Mouse (Mus musculus) embryonic facial prominence, embryonic 13.5 days (tissue): ENCODE data around the gene Cldn19. TPM values are rescaled to one million over a fixed set of nuclear protein-coding genes. Genes with fewer than 3 reads are reported as not detected.
A peak's percentile ranks its signal among the peaks of the same experiment; 100 is the strongest.

Experiments used
- ATAC-seq: fragments of 200-750 bp; cut with Nextera tagmentation; 2 replicates; pipeline ENCODE4 v1.8.0; 2017; ENCODE audit warnings: low read depth; ENCODE audit not compliant: insufficient number of reproducible peaks, insufficient read depth, low FRiP score, low TSS enrichment
- H3K27ac ChIP-seq: fragments of 300-500 bp; sonication (generic); 2 replicates; pipeline ENCODE4 v1.5.1; 2015; ENCODE audit warnings: moderate library complexity, mild to moderate bottlenecking, inconsistent platforms
- H3K27me3 ChIP-seq: fragments of 300-500 bp; sonication (generic); 2 replicates; pipeline ENCODE4 v1.6.1; 2015; ENCODE audit warnings: mild to moderate bottlenecking, inconsistent platforms
- H3K36me3 ChIP-seq: fragments of 300-500 bp; sonication (generic); 2 replicates; pipeline ENCODE4 v1.6.1; 2015; ENCODE audit warnings: mild to moderate bottlenecking, inconsistent platforms
- H3K4me1 ChIP-seq: fragments of 300-500 bp; sonication (generic); 2 replicates; pipeline ENCODE4 v1.6.1; 2015; ENCODE audit warnings: inconsistent platforms
- H3K4me2 ChIP-seq: fragments of 300-500 bp; sonication (generic); 2 replicates; pipeline ENCODE4 v1.6.1; 2015; ENCODE audit warnings: moderate library complexity, mild to moderate bottlenecking, inconsistent platforms
- H3K4me3 ChIP-seq: fragments of 300-500 bp; sonication (generic); 2 replicates; pipeline ENCODE4 v1.5.1; 2015; ENCODE audit warnings: mild to moderate bottlenecking, inconsistent platforms
- H3K9ac ChIP-seq: fragments of 300-500 bp; sonication (generic); 2 replicates; pipeline ENCODE4 v1.6.1; 2015; ENCODE audit warnings: mild to moderate bottlenecking, inconsistent platforms
- H3K9me3 ChIP-seq: fragments of 300-500 bp; sonication (generic); 2 replicates; pipeline ENCODE4 v1.6.1; 2016; ENCODE audit warnings: inconsistent platforms
- WGBS: fragments of 180-500 bp; shearing (Covaris S2); methylation state at CpG from one replicate; pipeline ENCODE4 v1.1.7; 2015; ENCODE audit warnings: mixed read lengths; 5-methylcytosine and 5-hydroxymethylcytosine counted together
- polyA plus RNA-seq: library from polyadenylated mRNA; unstranded; fragments of >200 nt; fragmentation: Nextera tagmentation; extraction: Ambion mirVana; gene quantifications from 2 replicates; pipeline ENCODE4 v1.2.1, GENCODE M21; 2015

Gene Cldn19
- polyA plus RNA-seq, 1 experiment from 2014 or later, result 0.24 TPM

- no peaks in the 10 kb centered on the region for H3K27me3 ChIP-seq
- WGBS, result 37% methylated on average over 12 of the region's 12 CpGs
- ATAC-seq, result peak; percentile 26
- peaks cover 72% of the 10 kb centered on the region for H3K36me3 ChIP-seq
- peaks cover 9% of the 10 kb centered on the region for H3K4me1 ChIP-seq
- H3K9ac ChIP-seq, result peak overlapping the region; percentile 58; the same call in 1 of the 2 replicates
- no peaks in the 10 kb centered on the region for H3K9me3 ChIP-seq
- H3K4me3 ChIP-seq, result no peak overlapping the region
- H3K27ac ChIP-seq, result peak overlapping the region; percentile 82
- peak overlapping the region; percentile 20; the same call in 1 of the 2 replicates for H3K4me2 ChIP-seq
Measured at GRCm38 (mm10) chr4:119239181-119239682, 16.0 kb upstream of the Cldn19 start.

- H3K27me3 ChIP-seq, result no peaks in the 10 kb centered on the region
- H3K9ac ChIP-seq, result no peak overlapping the region
- H3K27ac ChIP-seq, result no peak overlapping the region
- peaks cover 87% of the 10 kb centered on the region for H3K36me3 ChIP-seq
- WGBS, result 91% methylated on average over 14 of the region's 14 CpGs
- no peak for ATAC-seq
- no peak overlapping the region for H3K4me3 ChIP-seq
- H3K4me1 ChIP-seq, result peaks cover 4% of the 10 kb centered on the region
- H3K4me2 ChIP-seq, result no peak overlapping the region
- no peaks in the 10 kb centered on the region for H3K9me3 ChIP-seq
Measured at GRCm38 (mm10) chr4:119241664-119242063, 13.6 kb upstream of the Cldn19 start.

GRCm38 (mm10) chr4:119242571-119242970 is 12.6 kb upstream of the Cldn19 start:
- no peak overlapping the region for H3K4me2 ChIP-seq
- no peak for ATAC-seq
- H3K9ac ChIP-seq, result no peak overlapping the region
- H3K4me3 ChIP-seq, result no peak overlapping the region
- WGBS, result 93% methylated on average over 12 of the region's 12 CpGs
- peaks cover 13% of the 10 kb centered on the region for H3K4me1 ChIP-seq
- H3K36me3 ChIP-seq, result peaks cover 86% of the 10 kb centered on the region
- H3K27me3 ChIP-seq, result no peaks in the 10 kb centered on the region
- no peaks in the 10 kb centered on the region for H3K9me3 ChIP-seq
- H3K27ac ChIP-seq, result no peak overlapping the region

- H3K9me3 ChIP-seq, result no peaks in the 10 kb centered on the region
- H3K27ac ChIP-seq, result no peak overlapping the region
- no peak overlapping the region for H3K4me2 ChIP-seq
- H3K4me3 ChIP-seq, result no peak overlapping the region
- no peak for ATAC-seq
- WGBS, result 84% methylated on average over 22 of the region's 22 CpGs
- no peak overlapping the region for H3K9ac ChIP-seq
- H3K36me3 ChIP-seq, result peaks cover 85% of the 10 kb centered on the region
- H3K27me3 ChIP-seq, result no peaks in the 10 kb centered on the region
- H3K4me1 ChIP-seq, result peaks cover 18% of the 10 kb centered on the region
Measured at GRCm38 (mm10) chr4:119244468-119245240, 10.6 kb upstream of the Cldn19 start.

GRCm38 (mm10) chr4:119245556-119245955 is 9.7 kb upstream of the Cldn19 start:
- no peak overlapping the region for H3K27ac ChIP-seq
- WGBS, result 80% methylated on average over 7 of the region's 7 CpGs
- no peak overlapping the region for H3K4me2 ChIP-seq
- ATAC-seq, result no peak
- no peak overlapping the region for H3K9ac ChIP-seq
- H3K4me1 ChIP-seq, result peaks cover 18% of the 10 kb centered on the region
- H3K27me3 ChIP-seq, result no peaks in the 10 kb centered on the region
- H3K9me3 ChIP-seq, result no peaks in the 10 kb centered on the region
- no peak overlapping the region for H3K4me3 ChIP-seq
- H3K36me3 ChIP-seq, result peaks cover 79% of the 10 kb centered on the region

GRCm38 (mm10) chr4:119245961-119246360 is 9.3 kb upstream of the Cldn19 start:
- H3K4me2 ChIP-seq, result no peak overlapping the region
- no peaks in the 10 kb centered on the region for H3K27me3 ChIP-seq
- 88% methylated on average over 9 of the region's 9 CpGs for WGBS
- H3K4me3 ChIP-seq, result no peak overlapping the region
- H3K27ac ChIP-seq, result no peak overlapping the region
- H3K9me3 ChIP-seq, result no peaks in the 10 kb centered on the region
- H3K36me3 ChIP-seq, result peaks cover 75% of the 10 kb centered on the region
- H3K9ac ChIP-seq, result no peak overlapping the region
- ATAC-seq, result no peak
- peaks cover 18% of the 10 kb centered on the region for H3K4me1 ChIP-seq

- peak overlapping the region; percentile 51; the same call in 1 of the 2 replicates for H3K9ac ChIP-seq
- ATAC-seq, result no peak
- no peak overlapping the region for H3K4me3 ChIP-seq
- H3K4me1 ChIP-seq, result peaks cover 18% of the 10 kb centered on the region
- no peaks in the 10 kb centered on the region for H3K9me3 ChIP-seq
- H3K4me2 ChIP-seq, result no peak overlapping the region
- no peaks in the 10 kb centered on the region for H3K27me3 ChIP-seq
- H3K27ac ChIP-seq, result no peak overlapping the region
- 70% methylated on average over 14 of the region's 14 CpGs for WGBS
- peaks cover 67% of the 10 kb centered on the region for H3K36me3 ChIP-seq
Measured at GRCm38 (mm10) chr4:119246688-119247225, 8.5 kb upstream of the Cldn19 start.

- H3K4me3 ChIP-seq, result no peak overlapping the region
- ATAC-seq, result peak; percentile 35; the same call in 1 of the 2 replicates
- H3K9ac ChIP-seq, result 0 out of 2 replicates have a peak overlapping the region, but pooled peaks have one; percentile 32
- H3K27me3 ChIP-seq, result no peaks in the 10 kb centered on the region
- peaks cover 58% of the 10 kb centered on the region for H3K36me3 ChIP-seq
- H3K4me1 ChIP-seq, result peaks cover 18% of the 10 kb centered on the region
- H3K4me2 ChIP-seq, result no peak overlapping the region
- no peaks in the 10 kb centered on the region for H3K9me3 ChIP-seq
- WGBS, result 30% methylated on average over 13 of the region's 13 CpGs
- H3K27ac ChIP-seq, result peak overlapping the region; percentile 60; the same call in 1 of the 2 replicates
Measured at GRCm38 (mm10) chr4:119247462-119248235, 7.6 kb upstream of the Cldn19 start.

- no peak for ATAC-seq
- Histone ChIP-seq H3K36me3 (peaks cover 51% of the 10 kb centered on the region), H3K27me3 (no peaks in the 10 kb centered on the region), H3K9me3 (no peaks in the 10 kb centered on the region), H3K4me3 (no peak overlapping the region), H3K4me1 (peaks cover 19% of the 10 kb centered on the region), H3K27ac (no peak overlapping the region), H3K4me2 (no peak overlapping the region), H3K9ac (no peak overlapping the region)
- 82% methylated on average over 11 of the region's 11 CpGs for WGBS
Measured at GRCm38 (mm10) chr4:119248407-119248965, 6.7 kb upstream of the Cldn19 start.

GRCm38 (mm10) chr4:119252025-119252808 is 3.0 kb upstream of the Cldn19 start:
- H3K9ac ChIP-seq, result no peak overlapping the region
- peaks cover 15% of the 10 kb centered on the region for H3K36me3 ChIP-seq
- H3K4me2 ChIP-seq, result no peak overlapping the region
- 67% methylated on average over 7 of the region's 7 CpGs for WGBS
- no peak overlapping the region for H3K4me3 ChIP-seq
- H3K27ac ChIP-seq, result no peak overlapping the region
- H3K27me3 ChIP-seq, result no peaks in the 10 kb centered on the region
- ATAC-seq, result no peak
- H3K4me1 ChIP-seq, result peaks cover 33% of the 10 kb centered on the region
- no peaks in the 10 kb centered on the region for H3K9me3 ChIP-seq
